Mouse (Mus musculus): Measurements from ENCODE around the gene Sema4b. TPM values are rescaled to one million over a fixed set of nuclear protein-coding genes. Genes with fewer than 3 reads are reported as not detected.

Gene Sema4b
- 47.7 TPM for total RNA-seq (2023)

GRCm38 (mm10) chr7:80186531-80187296 is at the start of gene Sema4b:
Gene Sema4b (plus strand): TSS chr7:80186841.

GRCm38 (mm10) chr7:80232489-80233029 is 45.9 kb downstream of the Sema4b start, which contains the start of the genes Cib1 and Gdpgp1:
Gene Cib1 (minus strand): TSS chr7:80232813.
Gene Gdpgp1 (plus strand): TSS chr7:80232865.

GRCm38 (mm10) chr7:80246148-80246721 is 59.6 kb downstream of the Sema4b start, which contains the start of gene Ttll13:
Gene Ttll13 (plus strand): TSS chr7:80246376.

GRCm38 (mm10) chr7:80260625-80261371 is 74.2 kb downstream of the Sema4b start, which contains the start of gene Ngrn:
Gene Ngrn (plus strand): TSS chr7:80261215.

GRCm38 (mm10) chr7:80268897-80269750 is 82.5 kb downstream of the Sema4b start, which contains the start of gene Vps33b:
Gene Vps33b (plus strand): TSS chr7:80269649.

Other genes starting within 250 kb of the Sema4b start
- gene Zfp710, start 162.0 kb upstream of the Sema4b start, total RNA-seq (2023), result 36.6 TPM
- gene Idh2, start 71.4 kb upstream of the Sema4b start, total RNA-seq (2023), result 35.5 TPM
- gene Cib1, start 46.0 kb downstream of the Sema4b start, total RNA-seq (2023), result 45.7 TPM
- gene Gdpgp1, start 46.0 kb downstream of the Sema4b start, total RNA-seq (2023), result 4.7 TPM
- 1.1 TPM for gene Ttll13, start 59.5 kb downstream of the Sema4b start, total RNA-seq (2023)
- gene Ngrn, start 74.4 kb downstream of the Sema4b start, total RNA-seq (2023), result 13.7 TPM
- 28.5 TPM for gene Vps33b, start 82.8 kb downstream of the Sema4b start, total RNA-seq (2023)
- 3.7 TPM for gene Prc1, start 107.6 kb downstream of the Sema4b start, total RNA-seq (2023)
- 32.3 TPM for gene Rccd1, start 137.6 kb downstream of the Sema4b start, total RNA-seq (2023)
- gene Unc45a, start 154.2 kb downstream of the Sema4b start, total RNA-seq (2023), result 152 TPM
- gene Hddc3, start 156.3 kb downstream of the Sema4b start, total RNA-seq (2023), result 5.2 TPM
- gene Man2a2, start 184.5 kb downstream of the Sema4b start, total RNA-seq (2023), result 116 TPM
- gene Fes, start 201.1 kb downstream of the Sema4b start, total RNA-seq (2023), result 11.7 TPM
- gene Furin, start 218.6 kb downstream of the Sema4b start, total RNA-seq (2023), result 80.8 TPM